Mouse (Mus musculus) liver, postnatal 0 days (tissue): ENCODE results near the gene Dst.

Experiments used
- CTCF ChIP-seq: sonication (generic); IDR thresholded peaks from 2 replicates; pipeline ENCODE4 v1.5.1; 2016; ENCODE audit warnings: antibody characterized with exemption, low read depth
- EP300 ChIP-seq: IDR thresholded peaks from 2 replicates; pipeline ENCODE4 v1.6.1; 2016; ENCODE audit warnings: antibody characterized with exemption, low read depth, mild to moderate bottlenecking

- TF ChIP-seq CTCF, result no peak
- TF ChIP-seq EP300, result no peak
Observed at GRCm38 (mm10) chr1:34047285-34047684, 139.3 kb downstream of the Dst start.
